Mouse (Mus musculus) myocyte (in vitro differentiated cells): Measurements from ENCODE around the gene Cdc34.

ENCODE experiments used
- E2F4 ChIP-seq: IDR thresholded peaks from one replicate; pipeline ENCODE4 v1.6.1; 2011; ENCODE audit warnings: mild to moderate bottlenecking, control low read depth, moderate library complexity; ENCODE audit not compliant: insufficient read depth
- POLR2A ChIP-seq: IDR thresholded peaks from one replicate; pipeline ENCODE4 v1.6.1; 2011; ENCODE audit warnings: low read depth, mild to moderate bottlenecking, control low read depth, moderate library complexity; ENCODE audit not compliant: insufficient read length
- TCF12 ChIP-seq: IDR thresholded peaks from one replicate; pipeline ENCODE4 v1.6.1; 2011; ENCODE audit warnings: mild to moderate bottlenecking, control low read depth; ENCODE audit not compliant: poor library complexity, insufficient read depth, severe bottlenecking
- USF1 ChIP-seq: IDR thresholded peaks from one replicate; pipeline ENCODE4 v1.6.1; 2011; ENCODE audit warnings: low read depth, mild to moderate bottlenecking, control low read depth, moderate library complexity

GRCm38 (mm10) chr10:79697916-79698315, 15.9 kb downstream of the Cdc34 start:
- TF ChIP-seq E2F4 (no peak), TCF12 (no peak), USF1 (no peak), POLR2A (no peak)
